Mouse (Mus musculus) bone marrow macrophage, adult 2 months (primary cell): ENCODE results near the gene Pdcl2.

Experiments used
- CTCF ChIP-seq: IDR thresholded peaks from 2 replicates; pipeline ENCODE4 v1.5.1; 2012; ENCODE audit warnings: low read depth, mild to moderate bottlenecking, low read length, moderate library complexity
- POLR2A ChIP-seq: IDR thresholded peaks from 2 replicates; pipeline ENCODE4 v1.6.1; 2012; ENCODE audit warnings: mild to moderate bottlenecking, low read depth, low read length, borderline replicate concordance

GRCm38 (mm10) chr5:76365406-76365805 is 34.5 kb upstream of the Pdcl2 start:
- TF ChIP-seq CTCF (no peak), POLR2A (no peak)
